Mouse (Mus musculus) lung, adult 18-20 months (tissue): ENCODE data around the gene Fam178b.

Experiments
- DNase-seq, 2 experiments: peaks; one replicate each; pipeline ENCODE4 v3.0.0; 2022; ENCODE audit warnings: mixed read lengths in 2 of 2

The Fam178b gene

GRCm38 (mm10) chr1:36583408-36584116, 99.4 kb downstream of the Fam178b start:
- no peak for DNase-seq

GRCm38 (mm10) chr1:36582211-36582610, 100.8 kb downstream of the Fam178b start:
- no peak for DNase-seq

- DNase-seq, result no peak
Observed at GRCm38 (mm10) chr1:36581260-36581659, 101.7 kb downstream of the Fam178b start.

- DNase-seq, result peak; percentile 66 to 67
Observed at GRCm38 (mm10) chr1:36580384-36581207, 102.4 kb downstream of the Fam178b start.

GRCm38 (mm10) chr1:36579974-36580383, 103.0 kb downstream of the Fam178b start:
- no peak for DNase-seq

- no peak for DNase-seq
Observed at GRCm38 (mm10) chr1:36576991-36577675, 105.8 kb downstream of the Fam178b start.

GRCm38 (mm10) chr1:36575347-36575746, 107.6 kb downstream of the Fam178b start:
- DNase-seq, result no peak

- DNase-seq, result peak; percentile 55 to 64
Observed at GRCm38 (mm10) chr1:36574196-36574955, 108.6 kb downstream of the Fam178b start.

GRCm38 (mm10) chr1:36573524-36573923, 109.5 kb downstream of the Fam178b start:
- peak in 1 of 2 experiments; percentile 61 for DNase-seq

DNA sequence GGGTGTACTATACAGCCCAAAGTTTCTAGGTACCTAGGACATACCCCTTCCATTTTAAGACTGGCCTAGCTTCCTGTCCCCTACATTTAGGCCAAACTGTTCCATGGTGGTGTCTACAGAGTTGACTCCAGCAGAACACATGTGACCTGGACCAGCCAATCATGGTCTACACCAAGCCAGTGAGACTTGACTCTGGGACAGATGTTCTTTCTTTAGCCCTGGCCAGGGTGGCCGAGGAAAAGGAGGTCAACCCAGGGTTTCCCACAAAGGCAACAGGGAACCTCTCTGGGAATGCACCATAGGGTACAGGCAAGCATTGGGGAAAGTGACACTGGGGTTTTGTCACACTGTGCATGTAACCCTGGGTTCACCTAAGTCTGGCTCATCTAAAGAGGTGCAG, 110.3 kb downstream of the Fam178b start:
- peak in 1 of 2 experiments; percentile 42 for DNase-seq

GRCm38 (mm10) chr1:36572140-36572700, 110.8 kb downstream of the Fam178b start:
- DNase-seq, result no peak

DNA sequence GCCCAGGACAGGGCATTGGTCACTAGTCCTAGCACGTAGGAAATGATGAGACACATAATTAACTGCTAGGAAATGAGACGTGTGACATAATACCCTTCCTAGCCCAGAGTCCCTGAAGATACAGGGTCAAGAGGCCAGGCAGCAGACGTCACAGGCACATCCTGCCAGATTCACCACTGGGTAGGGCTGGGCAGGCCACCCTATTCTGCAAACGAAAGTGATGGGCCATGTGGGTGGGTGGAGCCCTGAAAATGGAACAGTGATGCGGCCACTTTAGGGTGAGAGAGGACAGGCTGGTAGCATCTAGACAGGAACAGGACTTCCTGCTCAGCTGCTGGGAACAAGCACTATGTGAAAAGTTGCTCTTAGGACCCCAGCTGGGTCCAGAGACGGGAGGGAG, 111.4 kb downstream of the Fam178b start:
- DNase-seq, result peak; percentile 82 to 88

- no peak for DNase-seq
Observed at GRCm38 (mm10) chr1:36570320-36570719, 112.7 kb downstream of the Fam178b start.

DNA sequence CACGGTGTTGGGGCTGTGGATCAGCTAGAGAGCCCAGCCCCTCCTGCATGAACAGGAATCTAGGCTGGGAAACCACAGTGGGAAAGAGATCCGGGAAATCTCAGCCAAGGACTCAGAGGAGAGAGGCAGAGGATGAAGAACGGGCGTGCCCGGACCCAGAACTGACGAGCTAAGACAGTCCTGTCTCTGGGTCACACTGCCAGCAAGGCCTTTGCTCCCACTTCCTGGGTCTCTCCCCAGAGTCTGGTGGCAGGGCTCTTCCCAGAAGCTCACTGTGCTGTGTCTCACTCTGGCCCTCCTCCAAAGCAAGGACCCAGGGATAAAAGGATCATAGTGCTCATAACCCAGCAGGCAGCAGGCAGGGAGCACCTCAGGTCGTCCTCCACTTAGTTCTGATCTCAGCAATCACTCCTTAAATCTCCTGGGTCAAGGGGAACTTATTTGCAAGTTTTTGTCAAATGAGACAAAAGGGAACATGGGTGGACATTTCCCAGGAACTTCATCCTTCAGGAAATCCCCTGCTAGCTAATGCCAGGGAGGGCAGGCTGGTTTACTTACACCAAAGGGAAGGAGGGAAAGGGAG, 113.2 kb downstream of the Fam178b start:
- no peak for DNase-seq

DNA sequence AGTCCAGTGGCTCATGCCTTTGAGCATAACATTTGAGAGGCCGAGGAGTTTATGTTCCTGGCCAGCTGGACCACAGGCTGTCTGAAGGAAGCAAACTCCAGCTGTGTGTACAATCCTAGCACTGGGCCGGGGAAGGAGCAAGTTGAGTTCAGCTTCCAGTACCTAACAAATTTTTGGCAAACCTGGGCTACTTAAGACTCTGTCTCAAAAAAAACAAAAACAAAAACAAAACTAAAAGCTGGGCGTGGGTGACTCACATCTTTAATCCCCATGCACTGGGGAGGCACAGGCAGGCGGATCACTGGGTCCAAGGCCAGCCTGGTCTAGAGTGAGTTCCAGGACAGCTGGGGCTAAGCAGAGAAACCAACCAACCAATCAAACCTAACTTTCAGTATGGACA, 114.2 kb downstream of the Fam178b start:
- DNase-seq, result no peak

- DNase-seq, result no peak
Observed at GRCm38 (mm10) chr1:36567818-36568603, 115.0 kb downstream of the Fam178b start.

DNA sequence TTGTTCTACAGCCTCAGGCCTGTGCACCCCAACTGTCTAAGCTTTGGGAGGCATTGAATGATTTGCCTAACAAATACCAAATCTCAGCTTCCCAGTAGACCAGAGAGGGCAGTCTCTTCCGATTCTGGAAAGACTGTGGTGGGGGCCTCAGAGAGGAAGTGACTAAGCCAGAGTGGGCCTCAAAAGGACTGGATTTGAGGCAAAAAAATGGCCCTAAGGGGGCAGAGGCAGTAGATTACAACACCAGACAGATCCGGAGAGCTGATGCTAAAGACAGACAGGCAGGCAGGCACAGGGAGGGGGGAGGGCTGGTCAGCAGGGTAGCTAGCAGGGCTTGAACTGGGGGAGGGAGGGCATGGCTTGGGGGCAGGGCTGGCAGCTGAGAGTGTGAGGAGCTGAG, 116.6 kb downstream of the Fam178b start:
- no peak for DNase-seq

GRCm38 (mm10) chr1:36564101-36564500, 118.9 kb downstream of the Fam178b start:
- DNase-seq, result no peak

GRCm38 (mm10) chr1:36563632-36564031, 119.4 kb downstream of the Fam178b start:
- no peak for DNase-seq

DNA sequence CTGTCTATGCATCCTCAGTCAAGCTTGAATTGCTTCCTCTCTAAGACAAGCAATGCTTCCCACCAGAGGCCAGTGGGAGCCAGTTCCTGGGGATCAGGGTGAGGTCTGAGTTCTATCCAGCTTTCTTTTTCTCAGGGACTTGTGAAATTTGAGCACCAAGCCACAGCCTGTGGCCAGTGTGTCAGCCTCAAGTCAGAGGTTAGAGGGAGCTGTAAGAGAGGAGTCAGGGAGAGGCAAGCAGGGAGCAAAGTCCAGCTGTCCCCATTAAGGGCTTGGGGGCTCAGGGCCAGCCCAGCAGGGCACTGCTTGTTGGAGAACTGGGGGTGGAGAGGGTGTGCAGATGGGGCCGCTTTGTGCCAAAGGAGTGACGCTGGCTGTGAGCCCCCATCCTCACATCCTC, 119.8 kb downstream of the Fam178b start:
- DNase-seq, result peak in 1 of 2 experiments; percentile 17

- no peak for DNase-seq
Observed at GRCm38 (mm10) chr1:36562388-36562787, 120.6 kb downstream of the Fam178b start.
